Mouse (Mus musculus): ENCODE measurements at regions not wholly inside any gene's neighbourhood (a gene's known extent, or its start where the extent isn't known, plus 50 kb on each side); places are given as distances from the start of the nearest gene placed in this dataset.

- TF ChIP-seq PAX5 (IDR thresholded peaks at IDR 0.05; ENCODE audit: low read length), result no peak
- peak; percentile 28; the same call in 1 of the 2 replicates for TF ChIP-seq MAFK (IDR thresholded peaks at IDR 0.05; ENCODE audit: insufficient replicate concordance, low read length)
Observed at GRCm38 (mm10) chr10:118628000-118628399, 187.2 kb downstream of the Ifng start.
